ENCODE assay signal across 7 mouse cellular contexts in the genomic region with DNA sequence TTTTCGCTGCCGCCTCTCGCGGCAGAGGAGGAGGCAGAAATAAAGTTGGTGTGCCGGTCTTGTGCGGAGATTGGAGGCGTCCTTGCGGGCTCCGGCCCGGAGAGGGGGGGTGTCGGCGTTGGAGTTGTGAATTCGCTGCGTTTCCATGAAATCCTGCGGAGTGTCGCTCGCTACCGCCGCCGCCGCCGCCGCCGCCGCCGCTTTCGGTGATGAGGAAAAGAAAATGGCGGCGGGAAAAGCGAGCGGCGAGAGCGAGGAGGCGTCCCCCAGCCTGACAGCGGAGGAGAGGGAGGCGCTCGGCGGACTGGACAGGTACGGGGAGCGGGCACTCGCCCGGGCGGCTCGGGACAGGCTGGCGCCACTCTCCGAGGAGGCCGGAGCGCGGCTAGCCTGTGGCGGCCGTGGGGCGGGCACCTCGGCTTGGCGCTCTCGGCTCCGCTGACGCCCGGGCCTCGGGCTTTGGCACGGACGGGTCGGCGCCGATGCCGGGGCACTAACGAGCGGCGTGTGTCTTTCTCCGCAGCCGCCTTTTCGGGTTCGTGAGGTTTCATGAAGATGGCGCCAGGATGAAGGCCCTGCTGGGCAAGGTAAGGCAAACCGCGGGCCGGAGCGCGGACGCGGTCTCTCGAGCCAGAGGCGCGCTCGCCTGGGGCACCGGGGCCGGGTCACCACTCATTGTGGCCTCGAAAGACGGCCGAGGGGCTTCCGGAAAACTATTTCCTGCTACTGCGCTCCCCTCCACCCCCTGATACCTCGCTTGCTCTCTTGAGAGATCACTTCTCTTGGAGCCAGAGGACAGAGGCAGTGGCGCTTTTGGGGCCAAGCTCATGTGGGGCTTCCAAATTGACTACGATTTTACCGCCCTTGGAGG. TPM values are rescaled to one million over a fixed set of nuclear protein-coding genes. Genes with fewer than 3 reads are reported as not detected.
DNase-seq lines count a peak whose midpoint lies in the region; ATAC-seq and TF ChIP-seq lines count a peak whose summit lies in the region.

No protein-coding gene starts in this region.

- peak; percentile 83 for DNase-seq in adrenal gland, adult 2 months
- DNase-seq in embryo, embryonic 11 days: peak; percentile 66
- peak; percentile 38 to 50 for DNase-seq in gastrocnemius, postnatal 36 days
- DNase-seq in limb, embryonic 14.5 days (ENCODE audit: low spot score): peak; percentile 43
- DNase-seq in spleen, postnatal 10 days (ENCODE audit: low spot score in 2 of 2): peak; percentile 65 to 85

- peak overlapping the region; percentile 94 for H3K9ac ChIP-seq in intestine, postnatal 0 days (ENCODE audit: low read depth, low read length)
- H3K9ac ChIP-seq in limb, embryonic 14.5 days (ENCODE audit: low read depth, low read length, severe bottlenecking): peak overlapping the region; percentile 95
- H3K9ac ChIP-seq in midbrain, embryonic 16.5 days (ENCODE audit: low read depth, low read length): peak overlapping the region; percentile 87

- TF ChIP-seq CTCF in intestine, postnatal 0 days (IDR thresholded peaks at IDR 0.05; ENCODE audit: low read depth): no peak

- H3K4me1 ChIP-seq in intestine, postnatal 0 days (replicated peaks; ENCODE audit: control insufficient read depth, insufficient read depth, low read length): no peaks in the 10 kb centered on the region
- H3K4me1 ChIP-seq in limb, embryonic 14.5 days (ENCODE audit: control insufficient read depth, insufficient read depth, low read length): no peaks in the 10 kb centered on the region
- H3K4me1 ChIP-seq in midbrain, embryonic 16.5 days (ENCODE audit: control insufficient read depth, insufficient read depth, low read length): peaks cover 2% of the 10 kb centered on the region; the same call in 1 of the 2 replicates

- peak overlapping the region; percentile 78 for H3K4me2 ChIP-seq in intestine, postnatal 0 days (replicated peaks; ENCODE audit: low read depth)
- H3K4me2 ChIP-seq in limb, embryonic 14.5 days (replicated peaks; ENCODE audit: low read depth, low read length, severe bottlenecking): peak overlapping the region; percentile 51
- peak overlapping the region; percentile 72 for H3K4me2 ChIP-seq in midbrain, embryonic 16.5 days (ENCODE audit: low read length)

- H3K27ac ChIP-seq in intestine, postnatal 0 days (ENCODE audit: low read depth, low read length): peak overlapping the region; percentile 96
- H3K27ac ChIP-seq in limb, embryonic 14.5 days (replicated peaks; ENCODE audit: low read depth, low read length): peak overlapping the region; percentile 98
- H3K27ac ChIP-seq in midbrain, embryonic 16.5 days (ENCODE audit: low read length): peak overlapping the region; percentile 97

- no peaks in the 10 kb centered on the region for H3K36me3 ChIP-seq in intestine, postnatal 0 days (ENCODE audit: control insufficient read depth, insufficient read depth)
- no peaks in the 10 kb centered on the region for H3K36me3 ChIP-seq in limb, embryonic 14.5 days (ENCODE audit: control insufficient read depth, insufficient read depth, low read length)
- no peaks in the 10 kb centered on the region for H3K36me3 ChIP-seq in midbrain, embryonic 16.5 days (ENCODE audit: control insufficient read depth, insufficient read depth, low read length)

- under 1% methylated on average over 87 of the region's 95 CpGs for WGBS in intestine, postnatal 0 days
- 0% methylated on average over 36 of the region's 95 CpGs for WGBS in limb, embryonic 14.5 days
- WGBS in midbrain, embryonic 16.5 days: under 1% methylated on average over 65 of the region's 95 CpGs

- intact Hi-C loops in gastrocnemius, postnatal 36 days (cut with DNase I): loop anchor here (5.0 kb wide), 1 partner anchor 89 kb away; no protein-coding TSS in a partner anchor

- peak overlapping the region; percentile 77 for H3K4me3 ChIP-seq in intestine, postnatal 0 days (ENCODE audit: low read depth, low read length)
- peak overlapping the region; percentile 73 for H3K4me3 ChIP-seq in limb, embryonic 14.5 days (replicated peaks; ENCODE audit: low read length)
- H3K4me3 ChIP-seq in midbrain, embryonic 16.5 days (ENCODE audit: low read depth, low read length): peak overlapping the region; percentile 79

- no peaks in the 10 kb centered on the region for H3K9me3 ChIP-seq in intestine, postnatal 0 days (ENCODE audit: control insufficient read depth)
- H3K9me3 ChIP-seq in limb, embryonic 14.5 days (ENCODE audit: control insufficient read depth, low read length): no peaks in the 10 kb centered on the region
- H3K9me3 ChIP-seq in midbrain, embryonic 16.5 days (replicated peaks; ENCODE audit: control insufficient read depth, low read length, poor library complexity, severe bottlenecking): no peaks in the 10 kb centered on the region

- peak; percentile 38 for ATAC-seq in intestine, postnatal 0 days
- peak; percentile 7 for ATAC-seq in limb, embryonic 14.5 days (ENCODE audit: low FRiP score, low read depth)
- ATAC-seq in midbrain, embryonic 16.5 days: peak; percentile 47

- TF ChIP-seq POLR2A in limb, embryonic 14.5 days (IDR thresholded peaks at IDR 0.05; ENCODE audit: borderline replicate concordance, extremely low read depth, insufficient read depth, insufficient read length): 0 out of 2 replicates have a peak, but pooled peaks have one; percentile 24

- H3K27me3 ChIP-seq in intestine, postnatal 0 days (replicated peaks; ENCODE audit: control insufficient read depth, insufficient read depth, low read length): no peaks in the 10 kb centered on the region
- H3K27me3 ChIP-seq in limb, embryonic 14.5 days (ENCODE audit: control insufficient read depth, insufficient read depth, low read length): no peaks in the 10 kb centered on the region
- no peaks in the 10 kb centered on the region for H3K27me3 ChIP-seq in midbrain, embryonic 16.5 days (ENCODE audit: control insufficient read depth, insufficient read depth, low read depth, low read length)

RNA-seq across cellular contexts. Expression of gene Kdm6a, which starts 0.7 kb away (rescaled TPM):
- 10 to 100 TPM; 37.1 to 56.2 TPM for total RNA-seq in adrenal gland, adult 2 months (2021)
- 14.9 and 15.7 TPM in 2 replicates for polyA plus RNA-seq in adrenal gland, adult 2 months (2012; rRNA removed)
- 10 to 100 TPM; 14.4 to 33.5 TPM for total RNA-seq in gastrocnemius, postnatal 36 days (2021)
- polyA plus RNA-seq in intestine, postnatal 0 days (2015; fragmentation: Nextera tagmentation; extraction: Ambion mirVana): 9.5 and 10.6 TPM in 2 replicates
- 31.6 and 47.4 TPM in 2 replicates for polyA plus RNA-seq in limb, embryonic 14.5 days (2012; rRNA removed)
- 23.0 and 38.6 TPM in 2 replicates for polyA plus RNA-seq in limb, embryonic 14.5 days (2014; fragmentation: Nextera tagmentation; extraction: Ambion mirVana)
- 19.8 and 22.4 TPM in 2 replicates for polyA plus RNA-seq in midbrain, embryonic 16.5 days (2015; fragmentation: Nextera tagmentation; extraction: Ambion mirVana)

RNA-seq across cellular contexts. Expression of gene Dusp21, which starts 17.4 kb away (rescaled TPM):
- not detected for total RNA-seq in adrenal gland, adult 2 months (2021)
- polyA plus RNA-seq in adrenal gland, adult 2 months (2012; rRNA removed): not detected in 2 replicates
- not detected for total RNA-seq in gastrocnemius, postnatal 36 days (2021)
- polyA plus RNA-seq in intestine, postnatal 0 days (2015; fragmentation: Nextera tagmentation; extraction: Ambion mirVana): not detected in 2 replicates
- not detected in 2 replicates for polyA plus RNA-seq in limb, embryonic 14.5 days (2012; rRNA removed)
- polyA plus RNA-seq in limb, embryonic 14.5 days (2014; fragmentation: Nextera tagmentation; extraction: Ambion mirVana): not detected in 2 replicates
- not detected in 2 replicates for polyA plus RNA-seq in midbrain, embryonic 16.5 days (2015; fragmentation: Nextera tagmentation; extraction: Ambion mirVana)

Comparison
In these comparisons a context has a peak if more than half of its experiments do, and no peak if none do; other contexts are left out.
1. Peak in every context shown above with its lines: DNase-seq, ATAC-seq, H3K4me3 ChIP-seq and H3K27ac ChIP-seq.